Mouse (Mus musculus) spleen, adult 2 months (tissue): ENCODE data around the gene Sorbs1. TPM values are rescaled to one million over a fixed set of nuclear protein-coding genes. Genes with fewer than 3 reads are reported as not detected.

Experiments used
- DNase-seq, 2 experiments: peaks; one replicate each; pipeline versions ENCODE4 v3.0.0 to v3.0.0-alpha.2; 2012 to 2021; ENCODE audit warnings: low spot score in 2 of 2, low read depth in 1 of 2
- H3K27ac ChIP-seq: fragments of 200-500 bp; 2 replicates; pipeline ENCODE4 v1.5.1; 2012; ENCODE audit warnings: low read length, inconsistent platforms; ENCODE audit not compliant: insufficient read depth
- H3K27me3 ChIP-seq: fragments of 200-500 bp; 2 replicates; pipeline ENCODE4 v1.6.1; 2012; ENCODE audit warnings: mild to moderate bottlenecking, moderate library complexity, low read length, inconsistent platforms; ENCODE audit not compliant: control insufficient read depth, insufficient read depth
- H3K36me3 ChIP-seq: fragments of 200-500 bp; 2 replicates; pipeline ENCODE4 v1.6.1; 2012; ENCODE audit warnings: mild to moderate bottlenecking, low read length, inconsistent platforms; ENCODE audit not compliant: control insufficient read depth, insufficient read depth
- H3K4me1 ChIP-seq: fragments of 200-500 bp; 2 replicates; pipeline ENCODE4 v1.6.1; 2011; ENCODE audit warnings: inconsistent platforms; ENCODE audit not compliant: control insufficient read depth, insufficient read depth, insufficient read length
- H3K4me3 ChIP-seq: fragments of 200-500 bp; 2 replicates; pipeline ENCODE4 v1.5.1; 2011; ENCODE audit warnings: mild to moderate bottlenecking, inconsistent platforms; ENCODE audit not compliant: insufficient read depth, insufficient read length; ENCODE audit errors: extremely low read depth
- CTCF ChIP-seq: fragments of 200-500 bp; IDR thresholded peaks from 2 replicates; pipeline ENCODE4 v1.5.1; 2011; ENCODE audit warnings: mild to moderate bottlenecking, inconsistent platforms; ENCODE audit not compliant: insufficient read depth, insufficient read length, insufficient replicate concordance; ENCODE audit errors: extremely low read depth
- POLR2A ChIP-seq: fragments of 200-500 bp; IDR thresholded peaks from 2 replicates; pipeline ENCODE4 v1.6.1; 2011; ENCODE audit warnings: low read depth, low read length, inconsistent platforms
- WGBS: fragments of 180-500 bp; shearing (Covaris S2); methylation state at CpG from one replicate; pipeline ENCODE4 v1.1.7; 2018; 5-methylcytosine and 5-hydroxymethylcytosine counted together
- polyA plus RNA-seq: library from polyadenylated mRNA; depleted of rRNA; stranded (reverse); fragments of >200 nt; gene quantifications from 2 replicates; pipeline ENCODE4 v1.2.3, GENCODE M21; 2012

Sorbs1 gene
- polyA plus RNA-seq, 1 experiment, result 6.4 TPM

DNA sequence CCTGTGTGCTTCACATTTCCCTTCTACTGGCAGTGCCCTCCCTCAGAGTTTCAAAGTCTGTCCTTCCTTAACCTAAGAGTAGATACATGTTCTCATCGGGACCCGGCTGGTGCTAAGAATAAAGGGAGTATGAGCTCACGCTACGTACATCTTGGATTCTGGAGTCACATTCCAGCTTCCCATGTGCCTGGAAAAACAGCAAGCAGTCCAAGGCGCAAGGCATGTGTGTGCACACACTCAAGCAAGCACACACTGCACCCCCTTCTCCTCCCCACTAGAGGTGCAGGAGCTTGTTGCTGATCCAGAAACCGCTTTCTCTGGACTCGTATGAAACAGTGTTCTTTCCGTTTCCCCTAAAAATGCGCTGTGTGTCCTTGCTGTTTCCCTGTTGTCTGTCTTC is 210.7 kb downstream of the Sorbs1 start:
- Histone ChIP-seq H3K27me3 (no peaks in the 10 kb centered on the region), H3K4me3 (no peak overlapping the region), H3K27ac (no peak overlapping the region), H3K4me1 (no peaks in the 10 kb centered on the region), H3K36me3 (no peaks in the 10 kb centered on the region)
- DNase-seq, result no peak
- 94% methylated on average over 9 of the region's 9 CpGs for whole genome bisulfite sequencing
- TF ChIP-seq POLR2A, result no peak
- no peak for TF ChIP-seq CTCF

DNA sequence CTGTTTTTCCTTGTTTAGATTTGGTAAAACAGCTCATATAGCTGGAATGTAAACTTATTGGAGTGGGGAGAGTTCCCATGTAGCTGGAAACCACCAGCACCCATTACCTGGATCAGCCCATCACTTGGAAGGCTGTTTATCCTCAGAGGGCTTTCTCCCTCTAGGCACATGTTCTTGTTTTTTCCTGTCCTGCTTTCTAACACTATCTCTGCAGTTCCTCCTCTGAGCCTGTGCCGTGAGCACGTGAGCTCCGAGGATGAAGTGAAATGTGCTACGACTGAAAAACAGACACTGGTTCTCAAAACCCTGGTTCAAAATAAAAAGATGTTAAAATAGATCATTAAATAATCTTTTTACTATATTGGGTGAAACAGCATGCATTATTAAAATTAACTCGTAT is 211.1 kb downstream of the Sorbs1 start:
- Histone ChIP-seq H3K36me3 (no peaks in the 10 kb centered on the region), H3K4me3 (no peak overlapping the region), H3K27ac (no peak overlapping the region), H3K4me1 (no peaks in the 10 kb centered on the region), H3K27me3 (no peaks in the 10 kb centered on the region)
- WGBS, result 91% methylated on average over 5 of the region's 5 CpGs
- no peak for DNase-seq
- TF ChIP-seq POLR2A (no peak), CTCF (no peak)

DNA sequence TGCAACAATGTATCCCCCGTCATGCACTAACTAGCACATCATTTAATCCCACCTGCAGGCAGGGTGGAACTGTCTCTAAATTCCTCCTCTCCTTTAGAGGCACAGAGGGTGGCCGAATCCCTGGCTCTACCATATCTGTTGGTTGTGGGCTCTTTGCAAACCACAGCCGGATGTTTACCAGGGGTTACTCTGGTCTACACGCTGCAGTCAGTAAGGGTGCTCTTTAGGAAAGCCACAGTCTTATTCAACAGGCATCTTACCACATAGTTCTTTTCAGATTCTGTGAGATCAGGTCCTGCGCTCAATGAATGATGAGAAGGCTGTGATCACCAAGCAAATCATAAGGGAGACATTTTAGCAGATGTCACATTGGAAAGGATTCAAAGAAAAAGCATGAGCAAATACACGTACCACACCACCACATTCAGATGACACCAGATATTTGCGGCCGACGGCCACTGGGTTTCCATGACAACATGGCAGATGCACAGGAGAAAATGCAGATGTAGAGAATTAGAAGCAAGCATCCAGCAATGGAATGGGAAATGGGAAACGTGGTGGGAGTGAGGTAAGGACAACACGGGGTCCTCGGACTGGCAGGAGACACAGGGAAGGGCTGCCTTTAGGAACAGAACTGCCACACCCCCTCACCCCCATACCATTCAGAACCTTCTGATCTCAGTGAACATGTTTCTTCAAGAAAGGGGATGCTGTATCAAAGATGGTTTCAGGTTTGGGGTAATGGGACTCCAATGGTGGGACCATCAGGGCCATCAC is 213.4 kb downstream of the Sorbs1 start:
- no peak for TF ChIP-seq CTCF
- no peak for TF ChIP-seq POLR2A
- Histone ChIP-seq H3K36me3 (no peaks in the 10 kb centered on the region), H3K27ac (no peak overlapping the region), H3K27me3 (no peaks in the 10 kb centered on the region), H3K4me1 (no peaks in the 10 kb centered on the region), H3K4me3 (no peak overlapping the region)
- 79% methylated on average over 12 of the region's 12 CpGs for WGBS
- DNase-seq, result no peak

DNA sequence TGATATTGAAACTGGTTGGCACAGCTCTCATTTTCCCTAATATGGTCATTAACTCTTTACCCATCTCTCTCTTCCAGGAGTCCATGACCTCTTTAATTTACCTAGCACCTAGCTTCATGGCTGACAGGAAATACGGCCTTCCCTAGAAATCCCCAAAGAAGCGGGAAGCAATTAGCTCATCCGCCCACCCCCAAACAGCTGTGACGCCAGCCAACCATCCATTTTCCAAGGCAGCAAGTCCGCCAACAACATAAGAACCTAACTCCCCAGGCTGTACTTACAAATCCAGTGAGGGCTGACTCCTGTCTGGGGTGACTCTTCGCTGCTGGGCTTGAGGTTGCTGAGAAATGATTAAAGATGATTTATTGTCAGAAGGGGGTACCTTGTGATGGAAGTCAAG is 214.4 kb downstream of the Sorbs1 start:
- no peak overlapping the region for H3K27ac ChIP-seq
- no peak for TF ChIP-seq POLR2A
- TF ChIP-seq CTCF, result no peak
- no peaks in the 10 kb centered on the region for H3K4me1 ChIP-seq
- H3K27me3 ChIP-seq, result no peaks in the 10 kb centered on the region
- H3K36me3 ChIP-seq, result no peaks in the 10 kb centered on the region
- no peak for DNase-seq
- 93% methylated on average over 6 of the region's 6 CpGs for WGBS
- no peak overlapping the region for H3K4me3 ChIP-seq

DNA sequence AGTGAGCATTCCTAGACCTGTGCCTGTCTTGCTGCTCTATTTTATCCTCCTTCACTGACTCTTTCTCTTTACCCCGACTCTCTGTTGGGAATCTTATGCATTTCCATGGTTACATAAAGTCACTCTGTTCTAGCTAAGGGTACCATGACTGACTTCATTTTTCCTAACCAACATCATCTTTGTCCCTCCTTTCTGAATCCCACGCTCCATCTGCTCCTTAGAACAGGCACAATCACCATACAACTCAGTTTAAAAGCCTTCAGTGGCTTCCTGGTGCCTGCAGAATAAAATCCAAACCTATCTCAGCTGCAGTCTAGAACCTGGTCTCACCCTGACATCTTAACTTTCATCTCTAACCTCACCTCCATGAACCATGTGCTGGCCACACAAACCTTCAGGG is 215.0 kb downstream of the Sorbs1 start:
- Histone ChIP-seq H3K27me3 (no peaks in the 10 kb centered on the region), H3K4me3 (no peak overlapping the region), H3K27ac (no peak overlapping the region), H3K36me3 (no peaks in the 10 kb centered on the region), H3K4me1 (no peaks in the 10 kb centered on the region)
- no peak for DNase-seq
- TF ChIP-seq POLR2A (no peak), CTCF (no peak)
- WGBS, result 93% methylated on average over 2 of the region's 2 CpGs

DNA sequence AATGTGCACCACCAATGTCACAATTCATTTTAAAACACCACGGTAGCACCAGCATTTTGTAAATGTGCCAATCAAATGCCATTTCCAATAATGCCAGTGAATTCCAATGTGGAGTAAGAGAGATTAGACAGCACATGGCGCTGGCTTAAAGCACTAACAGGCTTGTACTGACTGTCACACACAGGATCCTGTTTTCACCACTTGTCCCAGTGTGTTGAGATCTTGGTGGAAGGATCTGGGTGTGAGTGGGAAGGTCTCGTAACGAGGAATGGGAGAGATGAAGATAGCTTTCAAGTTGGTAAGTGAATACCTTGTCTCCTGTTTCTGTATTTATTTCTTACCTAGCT is 215.8 kb downstream of the Sorbs1 start:
- no peak overlapping the region for H3K27ac ChIP-seq
- WGBS, result 88% methylated on average over 4 of the region's 4 CpGs
- H3K4me3 ChIP-seq, result no peak overlapping the region
- H3K36me3 ChIP-seq, result no peaks in the 10 kb centered on the region
- H3K4me1 ChIP-seq, result no peaks in the 10 kb centered on the region
- no peaks in the 10 kb centered on the region for H3K27me3 ChIP-seq
- DNase-seq, result no peak
- no peak for TF ChIP-seq POLR2A
- TF ChIP-seq CTCF, result no peak

DNA sequence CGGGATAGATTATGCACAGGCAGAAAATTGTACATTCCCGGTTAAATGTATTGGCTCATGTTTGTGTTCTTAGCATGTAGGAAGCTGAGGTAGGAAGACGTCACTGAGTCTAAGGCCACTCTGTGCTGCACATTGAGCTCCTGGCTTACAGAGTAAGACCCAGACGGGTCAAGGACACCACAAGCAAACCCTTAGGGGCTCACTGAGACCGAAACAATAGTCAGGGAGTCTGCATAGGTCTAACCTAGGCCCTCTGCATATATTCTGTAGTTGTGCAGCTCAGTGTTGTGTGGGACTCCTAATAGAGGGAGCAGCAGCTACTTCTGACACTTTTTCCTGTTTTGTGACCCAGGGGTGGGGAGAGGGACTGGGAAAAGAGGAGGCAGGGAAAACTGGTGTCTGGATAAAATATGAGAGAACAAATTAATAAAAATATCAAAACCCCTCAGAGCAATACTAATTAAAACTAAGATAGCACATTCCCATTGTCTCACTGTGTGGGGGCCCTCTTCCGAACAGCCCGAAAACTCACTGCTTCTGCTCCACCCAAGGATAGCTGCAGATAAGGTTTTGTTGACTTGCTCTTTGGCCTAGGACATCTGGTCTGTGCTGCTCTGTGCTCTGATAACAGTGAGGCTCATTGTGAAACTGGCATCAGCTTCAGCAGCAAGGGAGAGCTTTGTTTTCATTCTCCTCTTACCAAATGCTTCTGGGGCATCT is 216.3 kb downstream of the Sorbs1 start:
- WGBS, result 89% methylated on average over 7 of the region's 7 CpGs
- no peaks in the 10 kb centered on the region for H3K4me1 ChIP-seq
- DNase-seq, result no peak

More for the DNA sequence above, 216.3 kb downstream of the Sorbs1 start:
- no peaks in the 10 kb centered on the region for H3K27me3 ChIP-seq
- H3K4me3 ChIP-seq, result no peak overlapping the region
- no peak for TF ChIP-seq CTCF
- no peak for TF ChIP-seq POLR2A
- no peak overlapping the region for H3K27ac ChIP-seq
- no peaks in the 10 kb centered on the region for H3K36me3 ChIP-seq
